Mouse (Mus musculus) thymus, adult 2 months (tissue): ENCODE measurements around the gene Tcp10c.
"Not testable (repeated sequence)": the region's sequence is repeated elsewhere in the genome, so short reads cannot be mapped to it uniquely, and the experiment has no call there.

Experiments
- CTCF ChIP-seq: fragments of 200-500 bp; IDR thresholded peaks from 2 replicates; pipeline ENCODE4 v1.5.1; 2012; ENCODE audit warnings: mild to moderate bottlenecking, control low read depth, low read length, moderate library complexity, borderline replicate concordance; ENCODE audit not compliant: control insufficient read depth, poor library complexity, insufficient read depth; ENCODE audit errors: extremely low read depth
- POLR2A ChIP-seq: fragments of 200-500 bp; IDR thresholded peaks from 2 replicates; pipeline ENCODE4 v1.6.1; 2012; ENCODE audit warnings: mild to moderate bottlenecking, low read length, control low read depth, moderate library complexity; ENCODE audit not compliant: control insufficient read depth, poor library complexity, insufficient read depth; ENCODE audit errors: extremely low read depth

DNA sequence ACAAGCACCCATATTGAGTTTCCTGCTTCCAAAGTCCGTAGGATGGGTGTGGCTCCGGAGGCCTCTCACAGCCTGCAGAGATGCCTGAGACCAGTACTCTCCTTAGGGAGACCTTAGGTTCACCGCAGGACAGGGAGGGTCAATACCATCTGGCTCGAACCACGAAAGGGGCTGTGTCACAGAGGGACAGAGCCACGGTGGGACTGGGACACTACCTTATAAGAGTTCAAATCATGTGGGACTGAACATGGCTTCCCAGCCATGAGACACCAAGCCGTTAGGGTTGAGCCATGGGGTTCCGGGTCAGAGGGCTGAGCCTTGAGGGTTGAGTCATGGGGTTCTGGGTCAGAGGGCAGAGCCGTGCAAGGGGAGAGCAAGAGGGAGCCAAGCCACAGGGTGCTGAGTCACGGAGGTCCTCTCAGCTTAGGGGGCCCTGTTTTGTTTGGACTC lies 45.2 kb upstream of the Tcp10c start:
- TF ChIP-seq CTCF, POLR2A: not testable (repeated sequence)
